Mouse (Mus musculus): ENCODE measurements around the gene Ugt1a7c. TPM values are rescaled to one million over a fixed set of nuclear protein-coding genes. Genes with fewer than 3 reads are reported as not detected.

The Ugt1a7c gene
- total RNA-seq, 2 experiments from 2014 or later = 0.72 to 1.2 TPM

DNA sequence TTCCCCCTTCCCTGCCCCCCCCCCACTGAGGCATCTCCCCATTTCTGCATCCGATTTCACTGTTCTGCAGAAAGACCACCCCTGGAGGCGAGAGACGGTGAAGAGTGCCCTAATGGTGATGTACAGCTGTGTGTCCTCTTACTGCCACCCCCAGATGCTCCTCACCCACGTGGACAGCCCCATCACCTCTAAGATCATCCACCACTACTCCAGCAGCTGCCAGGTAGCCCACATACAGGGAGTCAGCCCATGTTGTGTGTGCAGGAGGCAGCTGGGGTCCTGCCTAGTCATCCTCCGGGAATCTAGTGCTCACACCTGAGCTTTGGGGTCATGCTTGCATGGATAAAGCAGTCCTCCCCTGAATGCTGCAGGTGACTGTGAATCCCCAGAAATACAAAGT lies 149.0 kb downstream of the Ugt1a7c start:
- no peak for DNase-seq

- no peak for DNase-seq
These were observed 151.0 kb downstream of the Ugt1a7c start for GRCm38 (mm10) chr1:88245881-88246280.

DNA sequence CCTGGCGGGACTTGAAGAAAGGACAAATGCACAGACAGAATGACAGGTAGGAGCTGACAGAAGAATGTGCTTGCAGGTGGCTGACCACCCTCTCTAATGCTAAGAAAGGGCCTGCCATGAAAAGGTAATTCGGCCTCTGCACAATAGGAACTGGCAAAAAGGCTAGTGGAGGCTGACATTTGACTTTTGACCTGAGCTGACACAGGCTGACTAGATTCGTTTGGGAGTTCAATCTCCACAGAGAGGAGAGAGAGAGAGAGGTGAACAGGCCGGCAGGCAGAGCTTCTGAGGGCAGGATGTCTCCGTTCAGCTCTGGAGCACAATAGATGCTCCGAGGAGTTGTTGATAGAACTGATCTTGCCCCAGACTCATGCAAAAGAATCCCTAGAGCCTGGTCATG lies 151.5 kb downstream of the Ugt1a7c start:
- no peak for DNase-seq

GRCm38 (mm10) chr1:88247660-88248059 lies 152.8 kb downstream of the Ugt1a7c start:
- DNase-seq = no peak

DNA sequence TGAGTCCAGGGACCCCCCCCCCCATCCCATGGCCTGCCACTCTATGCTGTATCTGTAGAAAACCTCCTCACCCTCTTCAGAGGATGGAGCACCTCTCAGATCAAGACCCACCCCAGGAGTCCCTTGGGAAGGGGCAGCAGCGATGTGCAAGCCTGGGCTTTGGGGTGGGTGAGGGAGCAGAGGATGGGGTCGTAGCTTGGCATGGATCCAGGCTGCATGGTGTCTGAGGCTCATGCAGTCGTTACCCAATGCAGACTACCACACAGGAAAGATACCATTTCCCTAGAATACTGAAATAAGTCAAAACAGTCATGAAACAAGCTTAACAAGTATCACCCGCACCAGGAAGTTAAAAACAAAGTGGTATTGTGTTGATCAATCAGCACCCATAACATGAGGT lies 153.8 kb downstream of the Ugt1a7c start:
- no peak for DNase-seq

DNA sequence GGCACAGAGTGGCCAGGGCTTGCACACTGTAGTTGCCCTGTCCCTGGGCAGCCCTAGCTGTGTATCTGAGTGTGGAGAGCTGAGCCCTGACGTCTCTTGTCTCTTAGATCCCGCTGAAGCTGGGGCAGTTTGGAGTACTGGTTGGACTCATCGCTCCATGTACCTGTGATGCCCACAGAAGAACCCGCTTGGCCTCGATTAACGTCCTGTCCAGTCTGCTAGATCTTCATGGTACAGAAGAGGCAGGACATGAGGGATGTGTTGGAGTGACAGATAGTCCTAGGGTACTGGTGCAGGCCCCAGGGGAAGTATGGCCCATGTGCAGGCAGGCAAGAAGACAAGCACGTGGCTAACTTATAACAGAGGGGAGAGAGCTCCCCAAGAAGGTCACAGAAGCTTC lies 154.7 kb downstream of the Ugt1a7c start:
- no peak for DNase-seq

DNA sequence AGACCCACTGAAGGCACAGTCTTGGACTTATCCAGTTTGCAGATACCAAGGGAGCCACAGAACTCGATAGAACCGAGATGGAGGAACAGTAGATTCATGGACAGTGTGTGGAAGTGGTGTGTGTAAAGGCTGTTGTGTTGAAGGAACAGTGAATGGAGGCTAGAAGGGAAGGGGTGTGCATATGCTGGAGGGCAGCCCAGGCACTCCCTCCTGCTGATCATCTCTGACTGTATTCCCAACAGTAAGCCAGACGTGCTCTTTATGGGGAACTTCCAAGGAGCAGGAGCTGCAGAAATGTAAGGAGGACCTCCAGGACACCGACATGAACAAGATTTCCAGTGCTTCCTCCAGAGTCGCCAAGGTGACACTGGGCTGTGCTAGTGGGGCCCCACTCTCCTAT lies 155.2 kb downstream of the Ugt1a7c start:
- no peak for DNase-seq

DNA sequence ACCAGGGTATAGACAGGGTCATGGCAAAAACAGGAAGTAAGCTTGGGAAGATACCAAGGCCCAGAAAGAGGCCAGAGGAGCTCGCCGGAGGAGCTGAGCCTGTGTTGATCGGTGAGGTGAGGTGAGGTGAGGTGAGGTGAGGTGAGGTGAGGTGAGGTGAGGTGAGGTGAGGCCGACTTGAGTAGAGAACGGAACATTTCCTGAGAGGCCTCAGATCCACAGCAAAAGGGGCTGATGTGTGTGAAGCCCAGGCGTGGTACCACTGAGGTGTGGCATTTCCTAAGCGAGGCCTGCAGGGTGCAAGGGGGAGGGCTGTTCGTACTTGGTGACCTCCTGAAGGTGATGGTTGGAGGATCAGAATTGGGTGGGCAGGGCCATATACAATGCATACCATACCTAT lies 158.2 kb downstream of the Ugt1a7c start:
- no peak for DNase-seq

DNA sequence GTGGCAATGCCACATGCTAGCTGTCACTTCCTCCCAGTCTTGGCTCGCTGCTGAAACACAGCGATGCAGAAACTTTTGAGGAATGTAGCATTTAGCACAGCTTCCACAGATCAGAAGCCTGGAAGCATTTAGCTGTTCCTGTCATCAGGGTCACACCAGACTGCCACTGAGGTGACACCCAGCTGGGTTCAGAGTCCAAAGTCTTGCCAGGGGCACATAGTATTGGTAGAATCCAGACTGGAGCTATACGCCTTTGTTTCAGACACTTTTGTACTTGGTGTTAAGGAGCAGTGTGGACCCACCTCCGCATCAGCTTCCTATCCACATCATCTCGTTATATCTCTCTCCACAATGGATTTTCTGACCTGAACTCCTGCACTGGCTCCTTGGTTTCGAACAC lies 158.7 kb downstream of the Ugt1a7c start:
- no peak for DNase-seq

- DNase-seq = no peak
These were observed 160.1 kb downstream of the Ugt1a7c start for GRCm38 (mm10) chr1:88254793-88255465.

DNA sequence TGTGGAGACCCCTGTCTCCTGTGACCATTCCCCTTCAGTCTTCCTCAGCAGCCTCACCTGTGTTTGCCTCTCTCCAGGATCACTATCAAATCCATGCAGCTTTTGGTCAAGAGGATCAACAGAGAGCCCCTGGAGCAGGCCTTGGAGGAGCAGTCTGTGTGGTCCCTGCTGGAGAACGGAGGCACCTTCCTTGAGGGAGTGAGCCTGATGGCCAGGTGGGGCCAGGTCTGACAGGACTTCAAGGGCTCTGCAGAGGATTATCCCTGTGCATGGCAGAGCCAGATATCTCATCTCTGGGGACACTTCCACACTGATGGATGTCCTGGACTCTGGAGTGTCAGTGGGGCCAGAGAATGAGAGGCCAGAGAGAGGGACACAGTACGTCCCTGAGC lies 160.6 kb downstream of the Ugt1a7c start:
- DNase-seq = no peak

DNA sequence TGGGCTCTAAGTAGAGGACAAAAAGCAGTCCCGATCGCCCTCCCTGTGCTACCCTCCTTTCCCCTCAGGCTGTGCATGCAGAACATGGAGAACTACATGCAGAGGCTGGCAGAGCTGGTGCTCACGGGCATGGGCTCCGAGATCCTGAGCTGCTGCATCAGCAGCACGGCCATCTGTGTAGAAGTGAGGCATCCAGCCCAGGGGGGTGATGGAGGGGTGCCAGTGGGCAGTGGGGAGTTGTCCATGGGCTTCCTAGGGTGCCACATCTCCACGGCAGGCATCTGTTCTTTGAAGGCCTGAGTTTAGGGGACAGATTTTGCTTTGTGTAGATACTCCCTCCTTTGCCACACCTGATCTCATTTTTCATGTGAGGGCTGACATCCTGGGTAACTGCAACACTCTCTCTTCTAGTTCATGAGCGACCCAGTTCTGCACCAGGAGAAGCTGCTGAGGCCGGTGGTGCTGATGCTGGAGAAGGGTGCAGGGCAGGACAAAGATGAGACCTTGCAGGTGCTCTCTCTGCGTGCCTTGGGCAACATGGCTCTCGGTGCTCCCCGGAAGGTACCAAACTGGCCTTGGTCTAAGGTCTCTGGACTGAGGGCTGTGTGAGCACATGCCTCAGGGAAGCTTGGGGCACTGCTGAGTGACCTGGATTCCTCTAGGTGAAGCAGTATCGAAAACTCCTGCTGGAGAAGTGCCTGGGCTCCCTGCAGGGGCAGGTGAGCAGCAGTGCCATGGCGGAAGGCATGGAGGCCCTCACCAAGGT lies 161.3 kb downstream of the Ugt1a7c start:
- DNase-seq = no peak

- DNase-seq = no peak
These were observed 162.2 kb downstream of the Ugt1a7c start for GRCm38 (mm10) chr1:88256886-88257663.

GRCm38 (mm10) chr1:88257681-88258080 lies 162.8 kb downstream of the Ugt1a7c start:
- no peak for DNase-seq

GRCm38 (mm10) chr1:88258361-88258760 lies 163.5 kb downstream of the Ugt1a7c start:
- no peak for DNase-seq

DNA sequence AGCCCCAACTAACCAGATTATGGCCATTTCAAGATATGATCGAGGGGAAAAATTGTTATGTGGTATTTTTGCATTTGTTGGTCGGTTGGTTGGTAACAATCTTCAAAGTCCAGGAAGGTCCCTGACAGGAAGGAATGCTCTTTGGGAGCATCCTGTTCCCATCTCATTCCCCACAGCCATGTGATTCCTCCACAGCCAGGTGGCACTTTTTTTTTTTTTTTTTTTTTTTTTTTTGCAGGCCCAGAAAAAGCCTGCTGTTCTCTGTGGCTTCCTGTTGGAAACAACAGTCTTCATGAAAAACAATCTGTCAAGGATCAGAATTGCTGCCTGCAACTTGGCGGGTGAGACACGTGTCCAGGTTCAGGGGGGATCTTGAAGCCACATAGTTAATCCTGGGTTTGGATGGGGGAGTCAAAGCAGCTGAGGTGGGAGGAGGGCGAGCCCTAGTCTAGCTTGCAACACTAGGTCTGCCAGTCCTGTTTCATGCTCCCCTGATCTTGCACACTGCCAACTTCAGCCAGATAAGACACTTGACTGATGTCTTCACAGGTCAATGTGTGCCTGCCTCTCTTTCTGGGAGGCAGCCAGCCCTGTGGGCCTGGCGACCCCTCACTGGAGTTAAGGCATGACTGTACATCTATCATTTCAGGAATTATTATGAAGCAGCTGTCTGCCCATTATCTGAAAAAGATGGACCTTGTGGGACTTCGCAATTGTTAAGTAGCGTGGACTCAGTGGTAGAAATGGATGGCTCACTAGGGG lies 164.2 kb downstream of the Ugt1a7c start:
- peak; percentile 64 for DNase-seq

DNA sequence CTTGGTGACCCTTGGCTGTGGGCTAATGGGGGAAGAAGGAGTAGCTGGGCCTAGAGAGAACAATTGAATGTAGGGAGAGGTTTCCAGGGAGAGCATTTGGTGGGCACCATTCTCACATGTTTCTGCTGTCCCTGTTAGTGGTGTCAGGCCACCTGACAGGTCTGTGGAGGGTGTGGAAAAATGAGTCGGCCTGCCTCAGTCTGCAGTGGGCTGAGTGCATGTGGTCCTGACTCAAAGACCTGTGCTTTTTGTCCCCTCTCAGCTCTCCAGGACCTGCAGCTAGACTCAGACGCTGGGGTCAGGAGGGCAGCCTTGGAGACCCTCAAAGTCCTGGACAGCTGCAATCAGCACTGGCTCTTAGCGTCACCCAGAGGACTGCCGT lies 164.8 kb downstream of the Ugt1a7c start:
- DNase-seq = no peak

DNA sequence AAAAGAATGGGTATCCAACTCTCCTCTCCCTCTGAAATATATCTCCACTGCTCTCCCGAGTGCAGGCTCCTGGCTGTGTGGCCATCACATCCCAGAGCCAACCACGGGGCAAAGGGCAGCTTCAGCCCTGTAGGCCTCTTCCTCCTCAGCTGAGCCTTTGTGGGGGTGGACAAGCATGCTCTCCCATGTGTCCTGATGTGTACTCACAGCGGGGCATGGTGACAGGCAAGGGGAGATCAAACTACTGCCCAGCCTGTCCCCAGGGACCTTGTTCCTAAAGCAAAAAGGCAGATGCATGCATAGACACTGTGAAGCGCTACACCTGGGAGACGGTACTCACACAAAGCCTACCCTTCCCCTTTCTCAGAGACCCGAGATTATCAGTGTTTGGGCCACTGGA lies 165.3 kb downstream of the Ugt1a7c start:
- DNase-seq = peak; percentile 68

- no peak for DNase-seq
These were observed 165.9 kb downstream of the Ugt1a7c start for GRCm38 (mm10) chr1:88260604-88261377.

GRCm38 (mm10) chr1:88261706-88262105 lies 166.8 kb downstream of the Ugt1a7c start:
- DNase-seq = no peak

DNA sequence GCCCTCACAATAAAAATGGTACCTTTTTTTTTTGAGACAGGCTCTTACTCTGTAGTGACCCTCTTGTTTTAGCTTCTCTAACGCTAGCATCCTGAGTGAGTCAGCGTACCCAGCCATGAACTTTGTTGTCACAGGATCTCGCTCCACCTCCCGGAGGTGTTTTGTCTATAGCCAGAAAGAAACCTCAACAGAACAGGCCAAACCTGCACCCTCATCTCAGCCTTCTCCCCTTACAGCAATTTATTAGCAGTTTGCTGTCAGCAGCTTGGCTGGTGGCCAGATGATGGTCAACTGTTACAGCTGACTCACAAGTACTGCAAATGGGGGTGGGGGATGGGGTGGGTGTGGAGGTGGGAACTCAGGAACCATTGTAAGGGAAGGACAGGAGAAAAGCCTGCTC lies 167.4 kb downstream of the Ugt1a7c start:
- DNase-seq = peak; percentile 77

DNA sequence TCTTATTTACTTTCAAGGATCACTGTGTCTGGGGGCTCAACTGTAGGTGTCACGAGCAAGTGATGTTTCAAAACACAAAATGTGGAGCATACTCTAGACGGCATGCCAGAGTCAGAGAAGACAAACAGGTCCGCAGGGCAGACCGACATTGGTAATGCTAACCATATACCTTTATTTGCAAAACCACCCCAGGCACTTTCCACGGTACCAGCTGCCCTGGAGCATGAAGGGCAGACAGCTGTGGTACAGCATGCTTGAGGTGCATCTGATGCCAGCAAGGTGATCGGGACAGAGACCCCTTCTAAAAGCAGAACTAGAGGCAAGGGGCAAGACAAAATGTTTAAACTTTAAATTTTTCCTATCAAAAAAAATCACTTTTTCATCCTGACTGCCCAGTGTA lies 168.1 kb downstream of the Ugt1a7c start:
- DNase-seq = no peak

All from heart, postnatal 4 days (tissue).